Mouse (Mus musculus) hindbrain, embryonic 10.5 days (tissue): ENCODE measurements at regions not wholly inside any gene's neighbourhood (a gene's known extent, or its start where the extent isn't known, plus 50 kb on each side); places are given as distances from the start of the nearest gene placed in this dataset.

Experiments used
- DNase-seq: peaks from one replicate; pipeline ENCODE4 v3.0.0-alpha.2; 2017; ENCODE audit warnings: low spot score
- H3K27ac ChIP-seq: fragments of 300-500 bp; sonication (generic); 2 replicates; pipeline ENCODE4 v1.5.1; 2016; ENCODE audit warnings: mild to moderate bottlenecking, moderate library complexity
- H3K27me3 ChIP-seq: fragments of 300-500 bp; sonication (generic); 2 replicates; pipeline ENCODE4 v1.6.1; 2016; ENCODE audit warnings: mild to moderate bottlenecking; ENCODE audit not compliant: poor library complexity, insufficient read depth, severe bottlenecking
- H3K36me3 ChIP-seq: fragments of 300-500 bp; sonication (generic); 2 replicates; pipeline ENCODE4 v1.6.1; 2016; ENCODE audit warnings: mild to moderate bottlenecking, moderate library complexity
- H3K4me1 ChIP-seq: fragments of 300-500 bp; sonication (generic); replicated peaks from 2 replicates; pipeline ENCODE4 v1.6.1; 2016; ENCODE audit warnings: mild to moderate bottlenecking
- H3K4me3 ChIP-seq: fragments of 300-500 bp; sonication (generic); 2 replicates; pipeline ENCODE4 v1.5.1; 2016; ENCODE audit warnings: mild to moderate bottlenecking, moderate library complexity
- H3K9me3 ChIP-seq: fragments of 300-500 bp; sonication (generic); 2 replicates; pipeline ENCODE4 v1.6.1; 2016; ENCODE audit warnings: mild to moderate bottlenecking, moderate library complexity
- WGBS: fragments of 180-500 bp; shearing (Covaris S2); methylation state at CpG from one replicate; pipeline ENCODE4 v1.1.7; 2016; 5-methylcytosine and 5-hydroxymethylcytosine counted together

- H3K9me3 ChIP-seq: no peaks in the 10 kb centered on the region
- no peak overlapping the region for H3K27ac ChIP-seq
- no peak for DNase-seq
- no peaks in the 10 kb centered on the region for H3K4me1 ChIP-seq
- H3K36me3 ChIP-seq: no peaks in the 10 kb centered on the region
- no peak overlapping the region for H3K4me3 ChIP-seq
- no peaks in the 10 kb centered on the region for H3K27me3 ChIP-seq
Observed at GRCm38 (mm10) chr5:54741440-54741839, 743.1 kb downstream of the Stim2 start.

- H3K27ac ChIP-seq: no peak overlapping the region
- 72% methylated on average over 2 of the region's 2 CpGs for WGBS
- DNase-seq: no peak
Observed at GRCm38 (mm10) chr5:54746973-54747372, 748.7 kb downstream of the Stim2 start.

GRCm38 (mm10) chr5:54753372-54753771 is 755.1 kb downstream of the Stim2 start:
- no peak overlapping the region for H3K27ac ChIP-seq
- no peak overlapping the region for H3K4me3 ChIP-seq
- 66% methylated on average over 1 of the region's 1 CpGs for WGBS
- no peak for DNase-seq
- H3K9me3 ChIP-seq: no peaks in the 10 kb centered on the region
- no peaks in the 10 kb centered on the region for H3K36me3 ChIP-seq
- H3K4me1 ChIP-seq: no peaks in the 10 kb centered on the region
- H3K27me3 ChIP-seq: no peaks in the 10 kb centered on the region

More at GRCm38 (mm10) chr5:54746973-54747372, 748.7 kb downstream of the Stim2 start:
- H3K4me1 ChIP-seq: no peaks in the 10 kb centered on the region
- no peak overlapping the region for H3K4me3 ChIP-seq
- no peaks in the 10 kb centered on the region for H3K36me3 ChIP-seq
- H3K9me3 ChIP-seq: no peaks in the 10 kb centered on the region
- no peaks in the 10 kb centered on the region for H3K27me3 ChIP-seq

- no peak for DNase-seq
- Histone ChIP-seq H3K9me3 (no peaks in the 10 kb centered on the region), H3K4me3 (no peak overlapping the region), H3K27me3 (no peaks in the 10 kb centered on the region), H3K4me1 (no peaks in the 10 kb centered on the region), H3K27ac (no peak overlapping the region), H3K36me3 (no peaks in the 10 kb centered on the region)
- 93% methylated on average over 3 of the region's 3 CpGs for WGBS
Observed at GRCm38 (mm10) chr5:54759657-54760056, 761.4 kb downstream of the Stim2 start.

GRCm38 (mm10) chr5:54763019-54763418 is 764.7 kb downstream of the Stim2 start:
- Histone ChIP-seq H3K27me3 (no peaks in the 10 kb centered on the region), H3K9me3 (no peaks in the 10 kb centered on the region), H3K27ac (no peak overlapping the region), H3K36me3 (no peaks in the 10 kb centered on the region), H3K4me1 (no peaks in the 10 kb centered on the region), H3K4me3 (no peak overlapping the region)
- WGBS: 25% methylated on average over 1 of the region's 1 CpGs
- DNase-seq: no peak

- Histone ChIP-seq H3K9me3 (no peaks in the 10 kb centered on the region), H3K4me3 (no peak overlapping the region), H3K27me3 (no peaks in the 10 kb centered on the region), H3K36me3 (no peaks in the 10 kb centered on the region), H3K27ac (no peak overlapping the region), H3K4me1 (no peaks in the 10 kb centered on the region)
- peak; percentile 46 for DNase-seq
- WGBS: 44% methylated on average over 6 of the region's 6 CpGs
Observed at GRCm38 (mm10) chr5:54796953-54797450, 798.7 kb downstream of the Stim2 start.

- Histone ChIP-seq H3K9me3 (no peaks in the 10 kb centered on the region), H3K4me3 (no peak overlapping the region), H3K4me1 (no peaks in the 10 kb centered on the region), H3K27me3 (no peaks in the 10 kb centered on the region), H3K36me3 (no peaks in the 10 kb centered on the region), H3K27ac (no peak overlapping the region)
- no peak for DNase-seq
- WGBS: 90% methylated on average over 2 of the region's 2 CpGs
Observed at GRCm38 (mm10) chr5:54827076-54827475, 828.8 kb downstream of the Stim2 start.
